Mouse (Mus musculus): Measurements from ENCODE around the gene Mycbp2. TPM values are rescaled to one million over a fixed set of nuclear protein-coding genes. Genes with fewer than 3 reads are reported as not detected.

The Mycbp2 gene
- total RNA-seq, 2 experiments from 2014 or later, result 25.0 to 31.0 TPM

- DNase-seq (ENCODE audit: low spot score), result no peak
- intact Hi-C loops (cut with DNase I), result no loop called here
Measured at GRCm38 (mm10) chr14:103112606-103113363, 233.8 kb downstream of the Mycbp2 start.

- DNase-seq (ENCODE audit: low spot score), result no peak
- intact Hi-C loops (cut with DNase I), result no loop called here
Measured at GRCm38 (mm10) chr14:103109971-103110370, 236.6 kb downstream of the Mycbp2 start.

- DNase-seq (ENCODE audit: low spot score), result no peak
- intact Hi-C loops (cut with DNase I), result no loop called here
Measured at GRCm38 (mm10) chr14:103106301-103106700, 240.3 kb downstream of the Mycbp2 start.

GRCm38 (mm10) chr14:103102731-103103335, 243.8 kb downstream of the Mycbp2 start:
- intact Hi-C loops (cut with DNase I), result loop anchor here (5.0 kb wide), 1 partner anchor 239 kb away; no protein-coding TSS in a partner anchor
- DNase-seq (ENCODE audit: low spot score), result no peak

- intact Hi-C loops (cut with DNase I), result loop anchor here (5.0 kb wide), 1 partner anchor 240 kb away; no protein-coding TSS in a partner anchor
Measured at GRCm38 (mm10) chr14:103102246-103102645, 244.4 kb downstream of the Mycbp2 start.

GRCm38 (mm10) chr14:103101171-103101570, 245.4 kb downstream of the Mycbp2 start:
- DNase-seq (ENCODE audit: low spot score), result no peak
- intact Hi-C loops (cut with DNase I), result loop anchor here (5.0 kb wide), 1 partner anchor 241 kb away; no protein-coding TSS in a partner anchor

More at GRCm38 (mm10) chr14:103102246-103102645, 244.4 kb downstream of the Mycbp2 start:
- no peak for DNase-seq (ENCODE audit: low spot score)

- intact Hi-C loops (cut with DNase I), result loop anchor here (5.0 kb wide), 1 partner anchor 242 kb away; no protein-coding TSS in a partner anchor
- no peak for DNase-seq (ENCODE audit: low spot score)
Measured at GRCm38 (mm10) chr14:103100296-103100695, 246.3 kb downstream of the Mycbp2 start.

GRCm38 (mm10) chr14:103099238-103099933, 247.2 kb downstream of the Mycbp2 start, which contains the start of gene Fbxl3:
TSS of gene Fbxl3 (minus strand) at chr14:103099566.
- intact Hi-C loops (cut with DNase I), result no loop called here

GRCm38 (mm10) chr14:103098587-103099235, 247.9 kb downstream of the Mycbp2 start:
- DNase-seq (ENCODE audit: low spot score), result peak; percentile 80
- intact Hi-C loops (cut with DNase I), result loop anchor here (1.0 kb wide), 1 partner anchor 28 kb away; the partner anchor contains the start of gene Cln5

More at GRCm38 (mm10) chr14:103099238-103099933, 247.2 kb downstream of the Mycbp2 start, which contains the start of gene Fbxl3:
- DNase-seq (ENCODE audit: low spot score), result peak; percentile 95

GRCm38 (mm10) chr14:103098213-103098586, 248.4 kb downstream of the Mycbp2 start:
- intact Hi-C loops (cut with DNase I), result loop anchor here (1.0 kb wide), 1 partner anchor 28 kb away; the partner anchor contains the start of gene Cln5
- DNase-seq (ENCODE audit: low spot score), result no peak

GRCm38 (mm10) chr14:103096621-103097020, 250.0 kb downstream of the Mycbp2 start:
- no peak for DNase-seq (ENCODE audit: low spot score)
- intact Hi-C loops (cut with DNase I), result no loop called here

- intact Hi-C loops (cut with DNase I), result no loop called here
- DNase-seq (ENCODE audit: low spot score), result no peak
Measured at GRCm38 (mm10) chr14:103095826-103096225, 250.8 kb downstream of the Mycbp2 start.

GRCm38 (mm10) chr14:103095036-103095435, 251.6 kb downstream of the Mycbp2 start:
- intact Hi-C loops (cut with DNase I), result no loop called here
- no peak for DNase-seq (ENCODE audit: low spot score)

GRCm38 (mm10) chr14:103093670-103094069, 252.9 kb downstream of the Mycbp2 start:
- intact Hi-C loops (cut with DNase I), result no loop called here

GRCm38 (mm10) chr14:103093236-103093635, 253.4 kb downstream of the Mycbp2 start:
- intact Hi-C loops (cut with DNase I), result no loop called here
- no peak for DNase-seq (ENCODE audit: low spot score)

More at GRCm38 (mm10) chr14:103093670-103094069, 252.9 kb downstream of the Mycbp2 start:
- no peak for DNase-seq (ENCODE audit: low spot score)

GRCm38 (mm10) chr14:103088624-103089023, 258.0 kb downstream of the Mycbp2 start:
- intact Hi-C loops (cut with DNase I), result no loop called here
- DNase-seq (ENCODE audit: low spot score), result peak; percentile 43

GRCm38 (mm10) chr14:103087846-103088245, 258.8 kb downstream of the Mycbp2 start:
- DNase-seq (ENCODE audit: low spot score), result no peak
- intact Hi-C loops (cut with DNase I), result no loop called here

GRCm38 (mm10) chr14:103086671-103087324, 259.8 kb downstream of the Mycbp2 start:
- intact Hi-C loops (cut with DNase I), result no loop called here
- no peak for DNase-seq (ENCODE audit: low spot score)
